Mouse (Mus musculus): ENCODE measurements around the gene Wdr54.

The Wdr54 gene

GRCm38 (mm10) chr6:83156259-83156684 lies at the start of gene Wdr54, which contains the start of gene 1700003E16Rik:
Gene Wdr54, minus strand, starts transcription at chr6:83156397.
Gene 1700003E16Rik, plus strand, starts transcription at chr6:83156404.
- peak; percentile 67 to 75 for DNase-seq

- no peak for DNase-seq
Observed at GRCm38 (mm10) chr6:83205851-83206250, 49.7 kb upstream of the Wdr54 start.

- DNase-seq = no peak
Observed at GRCm38 (mm10) chr6:83203320-83203719, 47.1 kb upstream of the Wdr54 start.

GRCm38 (mm10) chr6:83197345-83198004 lies 41.3 kb upstream of the Wdr54 start:
- DNase-seq = peak; percentile 63 to 67

GRCm38 (mm10) chr6:83193571-83193970 lies 37.4 kb upstream of the Wdr54 start:
- DNase-seq = no peak

- no peak for DNase-seq
Observed at GRCm38 (mm10) chr6:83186946-83187345, 30.7 kb upstream of the Wdr54 start.

- DNase-seq = peak; percentile 61 to 66
Observed at GRCm38 (mm10) chr6:83185895-83186861, 30.0 kb upstream of the Wdr54 start.

GRCm38 (mm10) chr6:83184858-83185435 lies 28.8 kb upstream of the Wdr54 start:
- DNase-seq = peak in 1 of 2 experiments; percentile 23

GRCm38 (mm10) chr6:83180605-83181004 lies 24.4 kb upstream of the Wdr54 start:
- no peak for DNase-seq

- DNase-seq = no peak
Observed at GRCm38 (mm10) chr6:83179390-83180117, 23.4 kb upstream of the Wdr54 start.

- DNase-seq = no peak
Observed at GRCm38 (mm10) chr6:83175996-83176395, 19.8 kb upstream of the Wdr54 start.

- no peak for DNase-seq
Observed at GRCm38 (mm10) chr6:83172240-83172920, 16.2 kb upstream of the Wdr54 start.

GRCm38 (mm10) chr6:83171063-83171462 lies 14.9 kb upstream of the Wdr54 start:
- DNase-seq = no peak

GRCm38 (mm10) chr6:83169872-83170271 lies 13.7 kb upstream of the Wdr54 start:
- no peak for DNase-seq

- no peak for DNase-seq
Observed at GRCm38 (mm10) chr6:83166243-83166630, 10.0 kb upstream of the Wdr54 start.

- DNase-seq = peak; percentile 95
Observed at GRCm38 (mm10) chr6:83165607-83166242, 9.5 kb upstream of the Wdr54 start, which contains the start of gene Dctn1. Gene Dctn1, plus strand, starts transcription at chr6:83165920.

GRCm38 (mm10) chr6:83165026-83165606 lies 8.9 kb upstream of the Wdr54 start:
- DNase-seq = no peak

GRCm38 (mm10) chr6:83162701-83163100 lies 6.5 kb upstream of the Wdr54 start:
- peak in 1 of 2 experiments; percentile 70 for DNase-seq

- peak; percentile 59 to 69 for DNase-seq
Observed at GRCm38 (mm10) chr6:83161921-83162641, 5.9 kb upstream of the Wdr54 start.

GRCm38 (mm10) chr6:83161442-83161841 lies 5.2 kb upstream of the Wdr54 start:
- DNase-seq = no peak

Data from lung, postnatal 4 days (tissue).